Mouse (Mus musculus) regulatory T cell (primary cell): ENCODE data around the gene Smg9.

ENCODE experiments used
- in situ Hi-C: fragments of 300-600 bp; cut with MboI, MseI; formaldehyde crosslinking; loops from one replicate; pipeline ENCODE4 v1.15.1; 2025; ENCODE audit warnings: high pct_unique_total_duplicates

Smg9 gene

DNA sequence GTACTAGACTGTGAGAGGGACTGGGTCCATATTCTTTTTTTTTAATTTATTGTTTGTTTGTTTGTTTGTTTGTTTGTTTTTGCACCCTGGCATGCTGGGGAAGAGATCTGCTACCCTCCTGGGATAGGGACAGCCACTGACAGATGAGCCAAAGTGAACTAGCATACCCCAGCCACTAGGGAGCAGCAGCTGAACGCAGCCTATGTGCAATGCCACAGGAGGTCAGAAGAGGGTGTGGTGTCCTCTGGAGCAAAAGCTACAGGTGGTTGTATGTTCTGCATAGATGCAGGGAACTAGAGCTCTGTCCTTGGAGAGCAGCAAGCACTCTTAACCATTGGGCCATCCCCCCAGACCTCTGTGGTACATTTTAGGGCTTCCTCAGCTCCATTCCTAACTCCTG is 42.4 kb downstream of the Smg9 start:
- in situ Hi-C loops: no loop called here

DNA sequence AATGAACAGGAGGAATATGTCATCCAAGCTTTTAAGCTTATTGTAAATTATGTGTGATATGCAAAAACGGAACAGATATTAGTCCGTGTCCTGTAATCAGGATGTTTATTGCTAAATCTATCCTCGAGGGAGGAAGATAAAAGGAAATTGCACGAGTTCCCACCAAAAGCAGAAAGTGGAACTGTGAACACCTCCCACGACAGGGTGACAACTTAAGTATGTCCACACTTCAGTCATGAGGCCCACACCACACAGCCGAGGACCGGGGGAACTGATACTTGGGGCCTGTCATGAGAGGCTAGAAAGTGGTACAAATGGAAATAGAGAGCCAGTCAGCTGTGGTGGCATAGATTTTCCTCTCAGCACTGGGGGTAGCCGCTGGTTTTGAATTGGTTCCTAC is 42.9 kb downstream of the Smg9 start:
- in situ Hi-C loops: no loop called here

- in situ Hi-C loops: no loop called here
Observed at GRCm38 (mm10) chr7:24445266-24445926, 46.0 kb downstream of the Smg9 start.

GRCm38 (mm10) chr7:24446697-24447340 is 47.4 kb downstream of the Smg9 start:
- in situ Hi-C loops: no loop called here

DNA sequence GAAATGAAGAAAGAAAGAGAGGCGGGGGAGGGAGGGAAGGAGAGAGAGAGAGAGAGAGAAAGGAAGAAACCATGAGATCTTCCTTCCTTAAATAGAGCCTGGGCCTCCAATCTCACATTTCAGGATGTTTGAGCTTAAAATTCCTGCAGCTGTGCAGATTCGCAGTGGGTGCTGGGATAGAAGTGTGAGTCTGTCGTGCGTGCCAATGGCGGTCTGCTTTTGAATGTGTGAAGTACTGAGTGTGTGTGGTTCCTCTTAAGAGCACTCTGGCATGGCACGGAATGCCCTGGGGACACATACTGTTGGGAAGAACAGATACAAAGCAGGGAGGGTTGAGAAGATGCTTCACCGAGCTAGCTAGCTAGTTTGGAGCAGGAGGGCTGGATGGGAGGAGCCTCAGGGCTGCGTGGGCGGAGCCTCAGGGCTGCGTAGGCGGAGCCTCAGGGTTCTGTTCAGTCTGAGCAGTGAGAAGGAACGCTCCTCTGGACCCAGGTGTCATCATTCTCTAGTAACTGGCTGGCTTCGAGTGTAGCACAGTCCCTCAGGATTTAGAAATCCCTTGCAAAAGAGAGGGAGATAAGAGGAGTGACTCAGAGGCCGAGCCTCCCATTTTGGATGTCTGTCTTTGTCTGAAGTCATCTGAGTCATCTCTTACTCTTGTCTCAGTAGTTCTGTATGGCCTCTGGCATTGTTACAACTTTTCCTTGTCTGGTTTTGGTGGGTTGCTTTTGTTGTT is 49.5 kb downstream of the Smg9 start:
- in situ Hi-C loops: no loop called here

DNA sequence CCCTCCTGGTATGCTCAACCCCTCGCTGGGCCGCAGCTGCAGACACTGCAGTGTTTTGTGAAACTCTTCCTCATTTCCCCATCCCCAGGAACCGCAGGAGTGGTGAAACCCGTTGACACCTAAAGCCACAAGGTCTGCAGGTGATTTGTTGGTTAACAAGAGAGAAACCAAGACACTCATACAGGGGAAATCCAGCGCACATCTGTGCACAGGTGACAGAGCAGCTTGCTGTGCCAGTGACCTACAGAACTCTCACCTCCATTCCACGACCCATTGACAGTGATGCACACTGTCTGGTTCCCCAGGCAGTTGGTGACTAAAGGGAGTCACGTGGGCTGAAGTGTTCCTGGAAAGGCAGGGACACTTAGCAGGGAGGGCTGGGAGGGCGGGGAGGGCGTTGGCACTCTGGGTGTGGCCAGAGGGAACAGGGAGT is 51.2 kb downstream of the Smg9 start:
- in situ Hi-C loops: no loop called here

DNA sequence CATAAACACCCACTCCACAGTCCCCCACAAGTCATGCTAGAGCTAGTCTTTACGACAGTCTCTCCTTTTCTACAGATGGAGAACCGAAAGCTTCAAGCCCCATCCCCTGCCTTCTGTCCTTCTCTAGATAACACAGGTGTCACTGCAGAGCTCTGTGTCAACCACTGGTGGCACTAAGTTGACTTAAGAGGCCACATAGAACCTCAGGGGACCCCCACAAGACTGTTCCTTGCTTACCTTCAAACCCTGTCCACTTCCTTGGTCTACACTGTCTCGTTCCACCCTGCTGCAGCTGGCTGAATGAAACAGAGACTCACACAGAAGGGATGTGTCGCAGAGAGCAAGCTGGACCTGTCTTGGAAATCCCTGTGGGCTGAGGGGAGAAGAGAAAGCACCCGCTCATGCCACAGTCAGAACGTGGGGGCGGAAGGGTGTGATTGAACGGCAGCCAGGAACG is 52.5 kb downstream of the Smg9 start, which contains the start of gene Irgc1:
Gene Irgc1, minus strand, starts transcription at position 443 of the 457 bp plus-strand sequence.
- in situ Hi-C loops: no loop called here

DNA sequence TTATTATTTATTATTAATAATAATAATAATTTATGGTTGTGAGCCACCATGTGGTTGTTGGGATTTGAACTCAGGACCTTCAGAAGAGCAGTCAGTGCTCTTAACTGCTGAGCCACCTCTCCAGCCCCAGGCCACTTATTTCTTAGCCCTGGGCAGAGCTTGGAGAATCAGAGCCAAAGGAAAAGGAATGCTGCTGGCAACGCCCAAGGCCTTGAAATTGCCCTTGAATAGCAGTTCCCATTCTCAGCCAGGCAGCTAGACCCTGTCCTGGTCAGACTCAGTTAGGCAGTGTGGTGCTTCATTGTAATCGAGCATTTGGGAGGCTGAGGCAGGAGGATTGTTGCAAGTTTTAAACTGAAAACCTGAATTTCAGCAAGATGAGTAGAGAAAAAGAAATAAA is 54.8 kb downstream of the Smg9 start:
- in situ Hi-C loops: no loop called here

DNA sequence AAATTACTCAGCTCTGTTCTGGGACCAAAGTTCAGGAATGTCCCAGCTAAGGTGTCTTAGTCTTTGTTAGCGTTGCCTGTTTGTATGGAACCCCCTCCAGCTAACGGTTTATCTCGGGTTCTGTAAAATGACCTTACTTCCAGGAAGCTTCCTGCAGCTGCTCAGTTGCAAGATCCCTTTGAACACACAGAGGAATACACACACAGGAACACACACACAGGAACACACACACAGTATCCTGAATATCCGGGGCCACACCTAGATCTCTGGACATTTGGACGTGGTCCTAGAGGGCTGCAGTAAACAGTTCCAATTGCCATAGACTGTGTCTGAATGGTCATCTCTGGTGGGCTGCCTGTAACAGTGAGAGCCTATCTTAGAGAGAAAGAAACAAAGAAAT is 56.3 kb downstream of the Smg9 start:
- in situ Hi-C loops: loop anchor here (5.0 kb wide), 1 partner anchor 88 kb away; no protein-coding TSS in a partner anchor

DNA sequence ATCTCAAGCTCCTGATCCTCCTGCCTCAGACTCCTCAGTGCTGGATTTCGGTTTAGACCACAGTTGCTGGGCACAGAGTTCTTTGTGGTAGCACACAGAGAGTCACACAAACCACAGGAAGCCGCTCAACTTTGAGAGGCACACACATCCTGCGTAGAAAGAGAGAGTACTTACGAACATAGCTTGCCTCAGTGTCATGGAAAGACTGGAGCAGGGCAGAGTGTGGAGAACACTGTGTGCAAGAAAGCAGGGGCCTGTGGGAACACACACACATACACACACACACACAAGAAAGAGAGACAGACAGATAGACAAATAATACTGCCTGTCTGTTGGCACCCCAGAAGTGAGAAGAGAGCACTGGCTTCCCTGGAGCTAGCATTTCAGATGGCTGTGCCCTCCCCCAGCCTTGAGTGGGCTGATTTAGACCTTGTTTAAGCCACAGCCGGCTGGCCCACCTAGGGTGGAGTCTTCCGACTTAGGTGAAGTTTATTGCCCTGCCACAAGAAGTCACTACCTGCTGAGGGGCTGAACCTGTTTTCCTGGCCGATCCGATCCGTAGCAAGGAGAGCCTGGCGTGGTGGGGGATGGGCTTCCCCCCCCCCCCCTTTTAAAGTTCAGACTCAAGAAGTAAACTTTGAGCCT is 58.4 kb downstream of the Smg9 start:
- in situ Hi-C loops: loop anchor here (5.0 kb wide), 1 partner anchor 91 kb away; no protein-coding TSS in a partner anchor

DNA sequence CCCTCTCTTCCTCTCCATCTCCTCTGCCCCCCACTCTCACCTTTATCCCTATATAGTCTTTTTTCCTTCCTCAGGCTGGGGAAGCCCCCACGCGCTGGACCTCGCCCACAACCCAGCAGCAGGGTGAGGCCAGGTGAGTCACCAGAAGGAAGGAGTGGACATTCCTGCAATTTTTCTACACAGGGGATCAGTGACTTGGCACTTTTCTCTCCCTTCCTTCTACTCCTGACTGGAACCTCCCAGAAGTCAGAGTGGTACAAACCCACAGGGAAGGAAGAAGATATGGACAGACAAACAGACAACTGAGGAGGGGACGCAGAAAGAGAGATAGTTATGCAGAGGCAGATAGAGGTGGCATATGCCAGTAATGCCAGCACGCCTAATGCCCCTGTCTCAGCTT is 60.0 kb downstream of the Smg9 start:
- in situ Hi-C loops: loop anchor here (5.0 kb wide), 1 partner anchor 92 kb away; no protein-coding TSS in a partner anchor

GRCm38 (mm10) chr7:24459843-24460242 is 60.4 kb downstream of the Smg9 start:
- in situ Hi-C loops: loop anchor here (5.0 kb wide), 1 partner anchor 93 kb away; no protein-coding TSS in a partner anchor

DNA sequence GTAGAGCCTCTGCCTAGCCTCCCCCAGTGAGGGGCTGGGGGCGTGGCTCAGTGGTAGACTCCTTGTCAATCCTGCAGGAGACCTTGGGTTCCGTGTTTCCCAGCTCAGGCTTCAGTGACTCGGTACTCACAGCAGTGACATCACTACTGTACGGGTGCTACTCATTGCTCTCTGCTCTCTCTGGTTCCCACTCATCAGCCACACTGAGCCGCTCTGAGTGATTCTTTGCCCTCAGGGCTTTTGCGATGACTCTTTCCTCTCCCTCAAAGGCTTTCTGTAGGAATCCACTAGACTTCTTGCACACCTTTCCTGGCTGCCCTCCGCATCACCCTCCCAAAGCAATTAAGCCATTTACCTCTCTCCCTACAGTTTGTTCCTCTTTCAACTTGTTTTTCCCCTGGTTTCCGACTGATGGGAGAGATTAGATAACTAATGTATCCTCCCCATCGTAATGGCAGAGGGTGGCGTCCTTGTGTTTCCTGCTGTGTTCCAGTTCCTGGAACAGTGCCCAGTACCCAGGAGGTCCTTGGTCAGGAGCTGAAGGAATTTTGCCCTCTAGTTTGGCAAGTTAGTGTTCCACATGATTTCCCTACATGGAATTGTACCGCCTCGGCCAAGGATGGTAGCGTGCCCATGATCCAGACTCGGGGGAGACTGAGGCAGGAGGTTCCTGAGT is 62.1 kb downstream of the Smg9 start:
- in situ Hi-C loops: no loop called here

DNA sequence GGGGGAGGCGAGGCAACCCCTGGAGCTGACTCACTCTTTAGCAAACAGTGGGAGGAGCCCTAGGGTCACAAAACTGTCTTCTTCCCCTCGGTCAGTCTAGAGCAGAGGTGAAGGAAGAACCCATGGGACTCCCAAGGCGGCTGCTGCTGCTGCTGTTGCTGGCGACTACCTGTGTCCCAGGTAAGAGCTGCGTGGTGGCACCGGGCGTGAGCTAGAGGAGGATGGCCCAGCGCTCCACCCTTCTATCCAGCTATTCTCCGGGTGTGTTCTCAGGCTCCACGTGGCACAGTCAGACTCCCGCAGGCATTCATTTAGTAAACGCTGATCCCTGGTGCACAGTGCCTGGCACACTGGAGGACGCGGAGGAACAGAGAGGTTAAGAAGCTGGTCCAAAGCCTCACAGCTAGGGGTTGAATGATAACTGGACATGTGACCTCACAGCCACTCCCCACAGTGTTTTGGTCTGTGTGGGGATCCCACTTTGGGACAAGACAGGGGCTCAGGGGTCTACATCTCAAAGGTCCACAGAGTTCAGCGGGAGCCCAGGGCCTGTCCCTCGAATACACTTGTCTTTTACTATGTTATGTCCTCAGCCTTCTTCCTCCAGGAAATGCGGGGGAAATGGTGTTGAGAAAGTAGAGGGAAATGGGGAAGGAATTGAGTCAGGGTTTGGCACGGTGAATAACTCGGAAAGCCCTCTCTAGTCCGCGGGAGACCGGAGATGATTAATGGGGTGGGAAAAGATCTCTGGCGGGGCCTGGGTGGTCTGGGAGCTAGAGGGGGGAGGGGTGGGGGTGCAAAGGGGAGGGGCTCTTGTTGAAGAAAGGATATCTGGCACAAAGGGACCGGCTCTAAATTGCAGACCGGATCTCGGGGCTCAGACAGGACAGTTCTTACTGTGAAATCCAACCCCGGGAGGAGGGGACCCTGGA is 63.2 kb downstream of the Smg9 start, which contains the start of gene Plaur:
Gene Plaur, plus strand, starts transcription at position 97 of the 932 bp plus-strand sequence.
- in situ Hi-C loops: no loop called here

DNA sequence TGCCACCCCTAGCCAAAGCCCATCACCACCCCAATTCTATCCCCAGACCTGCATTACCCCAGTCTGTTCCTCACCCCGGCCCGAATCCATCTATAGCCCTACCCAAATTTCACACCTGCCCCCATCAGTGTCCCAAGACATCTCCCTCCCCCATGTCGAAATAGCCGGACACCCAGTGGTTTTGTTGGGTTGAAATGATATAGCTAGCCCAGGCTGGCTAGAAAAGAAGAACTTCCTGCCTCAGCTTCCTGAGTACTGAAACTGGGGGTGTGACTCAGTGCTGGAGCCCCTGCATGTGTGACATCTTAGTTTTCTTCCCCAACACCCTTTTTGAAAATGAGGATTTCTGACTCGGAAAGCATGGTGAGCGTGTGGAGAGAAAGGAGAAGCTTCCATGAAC is 67.4 kb downstream of the Smg9 start:
- in situ Hi-C loops: no loop called here

- in situ Hi-C loops: no loop called here
Observed at GRCm38 (mm10) chr7:24467886-24468285, 68.5 kb downstream of the Smg9 start.

GRCm38 (mm10) chr7:24469126-24469525 is 69.7 kb downstream of the Smg9 start:
- in situ Hi-C loops: no loop called here

DNA sequence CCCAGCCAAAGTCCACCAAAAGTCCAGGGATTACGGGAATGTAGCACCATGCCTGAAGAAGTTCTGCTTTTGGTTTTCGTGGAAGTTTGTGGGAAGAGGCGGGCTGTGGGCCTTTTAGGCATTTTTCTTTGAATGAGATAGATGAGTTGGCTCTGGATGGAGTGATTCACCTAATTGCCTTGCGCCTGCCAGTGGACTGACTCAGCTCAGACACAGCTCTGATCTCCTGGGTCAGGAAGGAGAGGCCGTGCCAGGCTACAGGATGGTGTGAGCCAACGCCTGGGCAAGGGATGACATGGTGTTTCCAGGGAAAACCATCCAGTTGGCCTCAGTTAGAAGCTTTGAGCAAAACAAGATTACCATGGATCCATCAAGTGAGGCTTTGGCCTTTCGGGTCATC is 70.9 kb downstream of the Smg9 start:
- in situ Hi-C loops: no loop called here
